Mouse (Mus musculus) embryonic facial prominence, embryonic 14.5 days (tissue): ENCODE measurements around the gene Hist1h2af. TPM values are rescaled to one million over a fixed set of nuclear protein-coding genes. Genes with fewer than 3 reads are reported as not detected.
A peak's percentile ranks its signal among the peaks of the same experiment; 100 is the strongest.
"Not testable (repeated sequence)": the region's sequence is repeated elsewhere in the genome, so short reads cannot be mapped to it uniquely, and the experiment has no call there.

ENCODE experiments used
- ATAC-seq: fragments of 200-750 bp; cut with Nextera tagmentation; 2 replicates; pipeline ENCODE4 v1.8.0; 2017; ENCODE audit warnings: low read depth, moderate number of reproducible peaks, moderate TSS enrichment
- DNase-seq: peaks from one replicate; pipeline ENCODE4 v3.0.0-alpha.2; 2015; ENCODE audit warnings: low spot score
- H3K27ac ChIP-seq: fragments of 300-500 bp; sonication (generic); replicated peaks from 2 replicates; pipeline ENCODE4 v1.5.1; 2014; ENCODE audit warnings: low read depth, mild to moderate bottlenecking, low read length, moderate library complexity
- H3K27me3 ChIP-seq: fragments of 300-500 bp; sonication (generic); replicated peaks from 2 replicates; pipeline ENCODE4 v1.6.1; 2014; ENCODE audit warnings: low read length; ENCODE audit not compliant: control insufficient read depth, insufficient read depth
- H3K36me3 ChIP-seq: fragments of 300-500 bp; sonication (generic); 2 replicates; pipeline ENCODE4 v1.6.1; 2014; ENCODE audit warnings: low read length, mixed read lengths; ENCODE audit not compliant: control insufficient read depth, insufficient read depth
- H3K4me1 ChIP-seq: fragments of 300-500 bp; sonication (generic); 2 replicates; pipeline ENCODE4 v1.6.1; 2014; ENCODE audit warnings: antibody characterized with exemption, low read length; ENCODE audit not compliant: control insufficient read depth, insufficient read depth
- H3K4me2 ChIP-seq: fragments of 300-500 bp; sonication (generic); 2 replicates; pipeline ENCODE4 v1.6.1; 2014; ENCODE audit warnings: low read depth, mild to moderate bottlenecking, low read length, moderate library complexity, mixed read lengths
- H3K4me3 ChIP-seq: fragments of 300-500 bp; sonication (generic); 2 replicates; pipeline ENCODE4 v1.5.1; 2014; ENCODE audit warnings: low read depth, mild to moderate bottlenecking, low read length
- H3K9ac ChIP-seq: fragments of 300-500 bp; sonication (generic); 2 replicates; pipeline ENCODE4 v1.6.1; 2014; ENCODE audit warnings: low read depth, mild to moderate bottlenecking, low read length, moderate library complexity, mixed read lengths
- H3K9me3 ChIP-seq: fragments of 300-500 bp; sonication (generic); 2 replicates; pipeline ENCODE4 v1.6.1; 2016; ENCODE audit warnings: low read length; ENCODE audit not compliant: control insufficient read depth
- WGBS: fragments of 180-500 bp; shearing (Covaris S2); extraction: QIAGEN DNeasy Blood & Tissue Kit; methylation state at CpG from one replicate; pipeline ENCODE4 v1.1.7; 2014; 5-methylcytosine and 5-hydroxymethylcytosine counted together
- polyA plus RNA-seq: library from polyadenylated mRNA; unstranded; fragments of >200 nt; fragmentation: Nextera tagmentation; extraction: Ambion mirVana; gene quantifications from 2 replicates; pipeline ENCODE4 v1.2.1, GENCODE M21; 2014

Hist1h2af gene
- polyA plus RNA-seq, 1 experiment from 2014 or later, result 5.2 TPM

DNA sequence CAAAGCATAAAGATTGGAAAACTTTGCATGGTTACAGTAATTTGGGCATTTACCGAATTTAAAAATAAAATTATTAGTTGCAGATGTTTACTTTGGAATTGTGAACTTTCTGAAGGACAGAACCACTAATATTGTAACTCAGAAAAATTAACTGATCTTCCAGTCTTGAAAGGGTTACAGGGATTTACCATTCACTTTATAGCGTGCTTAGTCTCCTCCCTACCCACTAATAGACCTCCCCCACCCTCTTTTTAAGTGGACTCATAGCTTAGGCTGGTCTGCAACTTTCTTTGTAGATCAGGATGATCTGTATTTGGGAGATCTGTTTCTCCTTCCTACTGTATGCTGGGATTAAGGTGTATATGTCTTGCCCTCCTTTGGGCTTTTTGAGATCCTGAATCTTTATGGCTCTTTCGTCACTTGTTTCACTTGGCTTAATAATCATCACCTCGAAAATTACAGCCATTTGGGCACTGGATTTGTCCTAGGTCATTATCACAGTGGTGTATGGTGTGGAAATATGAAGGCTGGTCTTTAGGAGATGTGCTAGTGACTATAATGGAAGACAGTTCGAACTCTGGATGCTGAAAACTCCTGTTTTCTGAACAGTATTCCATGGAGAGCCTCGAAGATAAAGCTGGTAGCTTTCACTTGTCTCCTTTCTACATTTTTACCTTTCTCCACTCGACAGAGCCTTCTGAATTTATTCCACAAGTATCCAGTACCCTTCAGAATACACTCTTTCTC, 2.5 kb downstream of the Hist1h2af start:
- peak overlapping the region; percentile 78 for H3K4me2 ChIP-seq
- ATAC-seq, result no peak
- peak overlapping the region; percentile 56 for H3K4me3 ChIP-seq
- H3K27ac ChIP-seq, result peak overlapping the region; percentile 90
- H3K4me1 ChIP-seq, result peaks cover 29% of the 10 kb centered on the region
- 18% methylated on average over 7 of the region's 7 CpGs for WGBS
- H3K9ac ChIP-seq, result peak overlapping the region; percentile 70
- no peaks in the 10 kb centered on the region for H3K36me3 ChIP-seq
- no peaks in the 10 kb centered on the region for H3K9me3 ChIP-seq
- H3K27me3 ChIP-seq, result no peaks in the 10 kb centered on the region
- peak; percentile 33 for DNase-seq

DNA sequence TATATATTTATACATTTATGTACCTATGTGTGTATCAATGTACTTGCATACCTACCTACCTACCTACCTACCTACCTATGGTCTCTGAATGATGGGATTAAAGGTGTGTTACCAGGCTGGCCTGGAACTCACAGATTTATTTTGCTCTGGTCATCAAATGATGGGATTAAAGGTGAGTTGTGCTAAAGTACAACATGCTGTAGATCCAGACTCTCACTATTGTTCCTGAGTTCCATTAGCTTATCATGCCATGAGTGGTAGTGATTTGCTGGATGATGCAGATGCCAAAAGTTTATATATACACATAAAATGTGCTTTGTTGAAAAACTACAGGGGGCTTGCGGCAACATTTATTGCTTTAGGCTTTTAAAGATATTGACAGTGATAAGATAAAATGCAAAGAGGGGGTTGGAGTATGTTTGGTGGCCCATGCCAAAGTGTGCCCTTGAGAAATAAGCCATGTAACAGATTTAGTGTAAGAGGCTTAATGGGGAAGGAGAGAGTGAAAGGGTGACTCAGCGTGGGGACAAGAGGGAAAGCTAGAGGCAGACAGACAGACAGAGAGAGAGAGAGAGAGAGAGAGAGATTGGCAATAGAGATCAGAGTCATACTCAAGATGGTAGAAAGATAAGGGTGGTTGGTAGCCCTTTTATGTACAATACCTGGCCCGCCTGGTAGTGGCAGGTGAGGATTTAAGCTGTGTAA, 3.5 kb downstream of the Hist1h2af start:
- no peaks in the 10 kb centered on the region for H3K9me3 ChIP-seq
- ATAC-seq (no peak), DNase-seq (no peak)
- H3K27ac ChIP-seq, result peak overlapping the region; percentile 90
- H3K4me1 ChIP-seq, result peaks cover 26% of the 10 kb centered on the region
- peak overlapping the region; percentile 56; the same call in 1 of the 2 replicates for H3K4me3 ChIP-seq
- no peaks in the 10 kb centered on the region for H3K27me3 ChIP-seq
- WGBS, result 73% methylated on average over 3 of the region's 3 CpGs
- no peaks in the 10 kb centered on the region for H3K36me3 ChIP-seq
- peak overlapping the region; percentile 31; the same call in 1 of the 2 replicates for H3K9ac ChIP-seq
- peak overlapping the region; percentile 78 for H3K4me2 ChIP-seq

DNA sequence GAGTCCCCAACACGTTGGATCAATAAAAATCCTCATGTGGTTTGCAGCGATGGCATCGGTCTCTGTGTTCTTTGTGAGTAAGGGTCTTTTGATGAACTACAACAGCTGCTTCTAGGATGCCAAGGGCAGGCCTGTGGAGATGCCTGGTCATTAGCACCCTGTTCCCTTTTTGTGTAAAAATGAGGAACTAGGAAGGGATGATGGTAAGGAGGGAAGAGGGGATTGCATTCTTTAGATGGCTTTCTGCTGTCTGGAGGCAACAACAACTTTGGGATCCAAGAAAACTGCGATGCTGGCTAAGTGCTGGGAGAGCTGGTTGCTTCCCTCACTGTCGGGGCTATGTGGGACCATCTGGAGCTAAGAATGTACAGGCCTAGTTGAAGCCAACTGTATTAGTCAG, 4.5 kb downstream of the Hist1h2af start:
- no peaks in the 10 kb centered on the region for H3K9me3 ChIP-seq
- no peaks in the 10 kb centered on the region for H3K36me3 ChIP-seq
- no peak overlapping the region for H3K9ac ChIP-seq
- no peak for ATAC-seq
- 0 out of 2 replicates have a peak, but pooled peaks cover 19% of the 10 kb centered on the region for H3K4me1 ChIP-seq
- DNase-seq, result no peak
- no peaks in the 10 kb centered on the region for H3K27me3 ChIP-seq
- no peak overlapping the region for H3K4me2 ChIP-seq
- WGBS, result 52% methylated on average over 5 of the region's 5 CpGs
- H3K4me3 ChIP-seq, result no peak overlapping the region
- no peak overlapping the region for H3K27ac ChIP-seq

DNA sequence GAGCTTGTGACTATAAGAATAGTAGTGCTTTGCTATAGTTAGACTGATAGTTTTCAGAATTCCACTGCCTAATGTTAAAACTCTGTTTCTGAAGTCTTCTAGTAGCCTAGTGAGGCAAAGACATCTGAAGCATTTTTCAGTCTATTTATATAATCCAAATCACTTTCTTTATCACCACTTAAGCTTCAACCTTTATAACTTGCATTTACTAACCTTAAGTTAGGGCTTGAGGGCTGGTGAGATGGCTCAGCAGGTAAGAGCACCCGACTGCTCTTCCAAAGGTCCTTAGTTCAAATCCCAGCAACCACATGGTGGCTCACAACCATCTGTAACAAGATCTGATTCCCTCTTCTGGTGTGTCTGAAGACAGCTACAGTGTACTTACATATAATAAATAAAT, 6.1 kb downstream of the Hist1h2af start:
- not testable (repeated sequence) for H3K36me3 ChIP-seq, H3K4me3 ChIP-seq, ATAC-seq, H3K27me3 ChIP-seq, H3K9me3 ChIP-seq, H3K27ac ChIP-seq, H3K9ac ChIP-seq, H3K4me2 ChIP-seq, DNase-seq
- WGBS, result 81% methylated on average over 1 of the region's 1 CpGs
- H3K4me1 ChIP-seq, result 0 out of 2 replicates have a peak, but pooled peaks cover 19% of the 10 kb centered on the region

- no peak overlapping the region for H3K27ac ChIP-seq
- H3K4me2 ChIP-seq, result peak overlapping the region; percentile 80
- H3K27me3 ChIP-seq, result no peaks in the 10 kb centered on the region
- WGBS, result 79% methylated on average over 3 of the region's 3 CpGs
- no peaks in the 10 kb centered on the region for H3K9me3 ChIP-seq
- H3K4me3 ChIP-seq, result peak overlapping the region; percentile 46; the same call in 1 of the 2 replicates
- H3K4me1 ChIP-seq, result 0 out of 2 replicates have a peak, but pooled peaks cover 14% of the 10 kb centered on the region
- ATAC-seq, result no peak
- H3K9ac ChIP-seq, result no peak overlapping the region
- H3K36me3 ChIP-seq, result no peaks in the 10 kb centered on the region
- no peak for DNase-seq
Observed at GRCm38 (mm10) chr13:23541497-23541896, 7.8 kb downstream of the Hist1h2af start.

GRCm38 (mm10) chr13:23542225-23542980, 8.7 kb downstream of the Hist1h2af start:
- not testable (repeated sequence) for H3K9me3 ChIP-seq, H3K4me1 ChIP-seq, H3K27me3 ChIP-seq, DNase-seq, ATAC-seq, H3K36me3 ChIP-seq
- Histone ChIP-seq H3K27ac (peak overlapping the region; percentile 86), H3K9ac (peak overlapping the region; percentile 67), H3K4me2 (peak overlapping the region; percentile 80), H3K4me3 (peak overlapping the region; percentile 46)
- WGBS, result 12% methylated on average over 3 of the region's 3 CpGs

GRCm38 (mm10) chr13:23542999-23543607, 9.4 kb downstream of the Hist1h2af start, which contains the start of gene Hist1h2bh:
Gene Hist1h2bh (minus strand): TSS chr13:23543392.
- peak within 1 kb of the TSS; percentile 80 for H3K4me2 ChIP-seq
- peak within 1 kb of the TSS; percentile 98 for H3K27ac ChIP-seq
- H3K4me3 ChIP-seq, result peak within 1 kb of the TSS; percentile 46
- WGBS, result under 1% methylated on average over 22 of the region's 42 CpGs
- H3K9me3 ChIP-seq, H3K36me3 ChIP-seq, H3K27me3 ChIP-seq, H3K4me1 ChIP-seq: not testable (repeated sequence)
- peak within 1 kb of the TSS; percentile 73 for H3K9ac ChIP-seq
- peak; percentile 95 for ATAC-seq
- peak; percentile 99 for DNase-seq
